Mouse (Mus musculus): ENCODE data around the gene Rell1. TPM values are rescaled to one million over a fixed set of nuclear protein-coding genes. Genes with fewer than 3 reads are reported as not detected.
A peak's percentile ranks its signal among the peaks of the same experiment; 100 is the strongest.

Gene Rell1
- polyA plus RNA-seq (2015; fragmentation: Nextera tagmentation; extraction: Ambion mirVana): 28.2 and 29.3 TPM in 2 replicates

DNA sequence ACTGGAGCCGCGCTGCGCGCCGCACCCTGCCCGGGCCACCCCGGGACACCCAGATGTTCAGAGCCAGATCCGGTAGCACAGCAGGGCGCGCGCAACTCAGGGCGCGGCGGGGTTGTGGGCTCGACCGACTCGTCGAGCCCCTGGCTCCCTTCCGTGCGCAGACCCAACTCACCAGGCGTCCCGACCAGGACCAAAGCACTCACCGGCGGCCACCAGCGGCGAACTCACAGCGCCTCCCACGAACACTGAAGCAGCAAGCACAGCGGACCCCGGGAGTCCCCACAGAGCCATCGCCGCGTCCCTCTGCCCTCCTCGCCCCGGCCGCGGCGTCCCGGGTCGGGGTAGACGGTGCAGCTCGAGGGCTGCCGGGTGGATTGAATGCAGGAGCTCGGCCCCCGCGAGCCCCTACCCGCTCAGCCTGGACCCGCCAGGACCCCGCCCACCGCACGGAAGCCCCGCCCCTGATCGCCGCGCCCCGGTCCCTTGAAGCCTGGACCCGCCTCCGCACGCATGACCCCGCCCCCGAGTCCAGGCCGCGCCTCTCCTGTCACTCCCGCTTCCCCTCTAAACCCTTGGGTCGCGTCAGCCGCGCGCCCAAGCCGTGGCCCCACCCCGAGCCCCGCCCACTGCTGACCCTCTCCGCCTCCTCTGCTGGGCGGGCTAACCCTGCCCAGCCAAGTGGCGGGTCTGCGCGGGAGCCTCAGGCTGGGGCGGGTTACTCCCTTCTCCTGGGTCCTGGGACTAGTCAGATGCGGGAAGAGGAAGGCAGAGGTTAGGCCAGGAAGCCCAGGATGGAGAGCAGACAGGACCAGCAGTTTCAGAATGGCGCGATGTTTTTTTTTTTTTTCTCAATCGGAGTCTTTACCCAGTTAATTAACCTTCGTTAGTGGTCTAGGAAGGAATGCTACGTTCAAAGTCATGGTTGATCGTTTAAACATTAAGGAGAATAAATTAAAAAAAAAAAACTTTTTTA is at the start of gene Rell1:
TSS of gene Rell1 (minus strand) at position 455 of the 973 bp plus-strand sequence.
- H3K36me3 ChIP-seq: no peaks in the 10 kb centered on the region
- H3K9me3 ChIP-seq: no peaks in the 10 kb centered on the region
- peak; percentile 96 for ATAC-seq (ENCODE audit: borderline replicate concordance, extremely low read depth, low FRiP score, low TSS enrichment)
- H3K9ac ChIP-seq: peak within 1 kb of the TSS; percentile 84
- H3K4me3 ChIP-seq: peak within 1 kb of the TSS; percentile 75
- peak within 1 kb of the TSS; percentile 81 for H3K27ac ChIP-seq
- H3K27me3 ChIP-seq: no peaks in the 10 kb centered on the region
- under 1% methylated on average over 85 of the region's 85 CpGs for WGBS
- peaks cover 38% of the 10 kb centered on the region for H3K4me1 ChIP-seq
- peak within 1 kb of the TSS; percentile 65 for H3K4me2 ChIP-seq

DNA sequence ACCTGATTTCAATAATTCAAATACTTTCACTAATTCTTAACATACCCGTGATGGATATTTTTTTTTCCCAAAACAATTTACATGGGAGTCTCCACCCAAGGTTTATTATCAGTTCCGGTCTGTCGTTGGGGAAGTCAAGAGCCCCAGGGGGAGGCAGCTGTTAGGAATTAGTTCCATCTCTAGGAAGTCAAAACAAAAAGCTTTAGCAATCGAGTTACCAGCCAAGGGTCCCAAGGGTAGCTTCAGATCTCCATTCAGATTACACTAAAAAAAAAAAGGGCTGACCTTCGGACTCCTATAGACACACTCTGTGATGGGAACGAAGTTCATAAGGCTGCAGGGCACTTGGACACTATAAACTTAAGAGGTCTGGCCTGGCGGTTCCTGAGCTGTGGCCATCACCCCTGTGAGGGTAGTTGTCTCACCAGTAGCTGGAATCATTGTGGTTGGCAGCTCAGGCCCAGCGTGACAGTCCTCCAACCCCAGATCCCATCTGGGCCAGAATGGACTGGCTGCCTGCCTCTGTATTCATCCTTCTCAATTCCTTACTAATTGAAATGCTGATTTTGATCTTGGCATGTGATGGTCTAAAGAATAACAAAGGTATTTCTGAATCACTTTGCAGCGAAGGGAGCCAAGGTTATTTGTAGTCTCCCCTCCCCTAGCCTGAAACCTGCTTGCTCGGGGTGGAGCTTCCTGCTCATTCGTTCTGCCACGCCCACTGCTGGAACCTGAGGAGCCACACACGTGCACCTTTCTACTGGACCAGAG is 44.1 kb upstream of the Rell1 start:
- no peaks in the 10 kb centered on the region for H3K27me3 ChIP-seq
- WGBS: 88% methylated on average over 13 of the region's 13 CpGs
- no peak for ATAC-seq (ENCODE audit: borderline replicate concordance, extremely low read depth, low FRiP score, low TSS enrichment)
- no peaks in the 10 kb centered on the region for H3K9me3 ChIP-seq
- H3K4me3 ChIP-seq: no peak overlapping the region
- H3K4me2 ChIP-seq: no peak overlapping the region
- H3K27ac ChIP-seq: no peak overlapping the region
- H3K4me1 ChIP-seq: no peaks in the 10 kb centered on the region
- H3K9ac ChIP-seq: no peak overlapping the region
- no peaks in the 10 kb centered on the region for H3K36me3 ChIP-seq

DNA sequence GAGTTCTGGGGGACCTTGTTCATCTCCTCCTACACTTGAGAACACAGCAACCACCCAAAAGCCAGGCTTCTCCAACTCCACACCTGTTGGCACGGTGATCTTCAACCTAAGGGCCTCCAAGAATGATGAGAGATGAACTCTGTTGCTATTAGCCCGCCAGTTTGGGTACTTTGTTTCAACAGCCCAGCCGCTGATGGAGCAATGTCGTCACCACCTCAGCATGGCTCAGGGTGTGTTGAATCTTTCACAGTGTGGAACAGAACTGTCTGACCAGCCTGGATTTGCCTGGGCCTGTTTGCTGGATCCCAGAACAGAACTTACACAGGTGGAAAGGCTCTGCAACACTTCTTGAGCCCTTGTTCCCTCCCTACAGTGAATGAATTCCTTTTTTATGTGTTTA is 37.9 kb upstream of the Rell1 start:
- Histone ChIP-seq H3K9ac (no peak overlapping the region), H3K4me1 (no peaks in the 10 kb centered on the region), H3K36me3 (no peaks in the 10 kb centered on the region), H3K27ac (no peak overlapping the region), H3K9me3 (no peaks in the 10 kb centered on the region), H3K4me3 (no peak overlapping the region), H3K4me2 (no peak overlapping the region), H3K27me3 (no peaks in the 10 kb centered on the region)
- no peak for ATAC-seq (ENCODE audit: borderline replicate concordance, extremely low read depth, low FRiP score, low TSS enrichment)
- 55% methylated on average over 4 of the region's 4 CpGs for WGBS

DNA sequence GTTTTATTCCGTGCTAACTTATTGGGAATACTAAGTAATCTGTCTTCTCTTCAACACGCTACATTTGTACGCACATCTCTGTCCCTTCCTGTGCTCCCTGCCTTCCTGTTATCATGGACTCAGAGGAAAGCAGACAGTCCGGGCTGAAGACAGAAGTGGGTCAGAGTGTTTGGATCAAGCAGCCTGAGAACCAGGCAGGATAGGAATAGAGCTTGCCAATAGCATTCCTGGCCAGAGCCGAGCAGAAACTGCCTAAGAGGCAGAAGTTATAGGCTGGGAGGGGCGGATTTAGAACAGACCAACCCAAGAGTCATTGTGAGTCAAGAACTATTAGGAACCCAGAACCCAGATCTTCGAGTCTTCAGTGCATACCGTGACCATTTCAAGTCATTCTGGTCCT is 34.6 kb upstream of the Rell1 start:
- Histone ChIP-seq H3K9me3 (no peaks in the 10 kb centered on the region), H3K4me2 (no peak overlapping the region), H3K27me3 (no peaks in the 10 kb centered on the region), H3K36me3 (no peaks in the 10 kb centered on the region), H3K4me1 (no peaks in the 10 kb centered on the region), H3K9ac (no peak overlapping the region), H3K27ac (no peak overlapping the region), H3K4me3 (no peak overlapping the region)
- ATAC-seq (ENCODE audit: borderline replicate concordance, extremely low read depth, low FRiP score, low TSS enrichment): no peak
- 86% methylated on average over 8 of the region's 8 CpGs for WGBS

GRCm38 (mm10) chr5:63993865-63994264 is 25.2 kb upstream of the Rell1 start:
- H3K9ac ChIP-seq: no peak overlapping the region
- H3K27me3 ChIP-seq: no peaks in the 10 kb centered on the region
- WGBS: 64% methylated on average over 3 of the region's 3 CpGs
- no peaks in the 10 kb centered on the region for H3K4me1 ChIP-seq
- H3K9me3 ChIP-seq: no peaks in the 10 kb centered on the region
- ATAC-seq (ENCODE audit: borderline replicate concordance, extremely low read depth, low FRiP score, low TSS enrichment): no peak
- no peak overlapping the region for H3K27ac ChIP-seq
- H3K4me2 ChIP-seq: no peak overlapping the region
- H3K4me3 ChIP-seq: no peak overlapping the region
- H3K36me3 ChIP-seq: no peaks in the 10 kb centered on the region

- no peak overlapping the region for H3K27ac ChIP-seq
- ATAC-seq (ENCODE audit: borderline replicate concordance, extremely low read depth, low FRiP score, low TSS enrichment): no peak
- no peak overlapping the region for H3K9ac ChIP-seq
- H3K4me3 ChIP-seq: no peak overlapping the region
- H3K4me1 ChIP-seq: no peaks in the 10 kb centered on the region
- 80% methylated on average over 3 of the region's 3 CpGs for WGBS
- no peaks in the 10 kb centered on the region for H3K36me3 ChIP-seq
- H3K4me2 ChIP-seq: no peak overlapping the region
- no peaks in the 10 kb centered on the region for H3K9me3 ChIP-seq
- no peaks in the 10 kb centered on the region for H3K27me3 ChIP-seq
These were observed 22.0 kb upstream of the Rell1 start for GRCm38 (mm10) chr5:63990675-63991074.

DNA sequence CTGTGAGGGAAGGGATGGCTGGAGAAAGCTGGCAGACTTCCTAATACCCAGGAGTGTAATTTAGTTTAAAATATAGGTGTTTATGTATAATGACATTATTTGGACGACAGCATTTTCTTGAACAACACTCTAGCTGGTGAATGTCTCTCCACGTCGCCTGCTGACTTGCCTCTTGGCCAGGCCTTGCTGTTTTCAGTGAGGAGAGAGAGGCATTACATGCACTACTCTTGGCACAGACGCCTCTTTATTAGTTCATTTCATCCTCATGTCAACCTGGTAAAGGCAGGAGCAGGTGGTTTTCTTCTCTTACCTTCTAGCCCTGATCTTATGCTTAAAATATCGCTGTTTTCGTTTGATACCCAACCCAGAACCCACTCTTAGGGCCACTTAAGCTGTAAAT is 17.6 kb upstream of the Rell1 start:
- no peak for ATAC-seq (ENCODE audit: borderline replicate concordance, extremely low read depth, low FRiP score, low TSS enrichment)
- Histone ChIP-seq H3K27ac (no peak overlapping the region), H3K36me3 (no peaks in the 10 kb centered on the region), H3K27me3 (no peaks in the 10 kb centered on the region), H3K4me1 (0 out of 2 replicates have a peak, but pooled peaks cover 3% of the 10 kb centered on the region), H3K4me2 (no peak overlapping the region), H3K9me3 (no peaks in the 10 kb centered on the region), H3K9ac (no peak overlapping the region), H3K4me3 (no peak overlapping the region)
- 73% methylated on average over 6 of the region's 6 CpGs for WGBS

GRCm38 (mm10) chr5:63982296-63982695 is 13.6 kb upstream of the Rell1 start:
- 0 out of 2 replicates have a peak, but pooled peaks cover 3% of the 10 kb centered on the region for H3K4me1 ChIP-seq
- no peaks in the 10 kb centered on the region for H3K9me3 ChIP-seq
- H3K4me3 ChIP-seq: no peak overlapping the region
- no peak for ATAC-seq (ENCODE audit: borderline replicate concordance, extremely low read depth, low FRiP score, low TSS enrichment)
- no peaks in the 10 kb centered on the region for H3K36me3 ChIP-seq
- 24% methylated on average over 11 of the region's 11 CpGs for WGBS
- H3K4me2 ChIP-seq: no peak overlapping the region
- no peak overlapping the region for H3K27ac ChIP-seq
- H3K9ac ChIP-seq: no peak overlapping the region
- H3K27me3 ChIP-seq: no peaks in the 10 kb centered on the region

GRCm38 (mm10) chr5:63970991-63971390 is 2.3 kb upstream of the Rell1 start:
- no peak for ATAC-seq (ENCODE audit: borderline replicate concordance, extremely low read depth, low FRiP score, low TSS enrichment)
- Histone ChIP-seq H3K4me1 (peaks cover 38% of the 10 kb centered on the region), H3K9me3 (no peaks in the 10 kb centered on the region), H3K4me3 (no peak overlapping the region), H3K9ac (no peak overlapping the region), H3K27ac (no peak overlapping the region), H3K36me3 (no peaks in the 10 kb centered on the region), H3K4me2 (no peak overlapping the region), H3K27me3 (no peaks in the 10 kb centered on the region)
- WGBS: 70% methylated on average over 2 of the region's 2 CpGs

DNA sequence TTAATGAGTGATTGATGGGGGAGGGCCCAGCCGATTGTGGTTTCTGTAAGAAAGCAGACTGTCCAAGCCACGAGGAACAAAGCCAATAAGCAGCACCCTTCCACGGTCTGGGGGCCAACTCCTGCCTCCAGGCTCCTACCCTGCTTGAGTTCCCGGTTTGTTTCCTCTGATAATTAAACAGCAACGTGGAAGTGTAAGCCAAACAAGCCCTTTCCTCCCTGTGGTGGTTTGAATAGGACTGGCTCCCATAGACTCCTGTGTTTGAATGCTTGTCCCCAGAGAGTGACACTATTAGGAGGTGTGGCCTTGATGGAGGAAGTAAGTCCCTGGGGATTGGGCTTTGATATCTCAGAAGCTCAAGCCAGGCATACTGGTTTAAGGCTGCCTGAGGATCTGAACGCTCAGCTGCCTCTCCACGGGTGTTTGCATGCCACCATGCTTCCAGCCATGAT is 1.6 kb upstream of the Rell1 start:
- WGBS: 15% methylated on average over 7 of the region's 7 CpGs
- H3K4me2 ChIP-seq: 0 out of 2 replicates have a peak overlapping the region, but pooled peaks have one; percentile 65
- no peaks in the 10 kb centered on the region for H3K27me3 ChIP-seq
- H3K4me1 ChIP-seq: peaks cover 40% of the 10 kb centered on the region
- H3K27ac ChIP-seq: peak overlapping the region; percentile 76
- H3K9ac ChIP-seq: no peak overlapping the region
- H3K9me3 ChIP-seq: no peaks in the 10 kb centered on the region
- ATAC-seq (ENCODE audit: borderline replicate concordance, extremely low read depth, low FRiP score, low TSS enrichment): no peak
- H3K4me3 ChIP-seq: no peak overlapping the region
- no peaks in the 10 kb centered on the region for H3K36me3 ChIP-seq

- H3K9me3 ChIP-seq: no peaks in the 10 kb centered on the region
- H3K4me2 ChIP-seq: peak overlapping the region; percentile 65
- H3K27me3 ChIP-seq: no peaks in the 10 kb centered on the region
- ATAC-seq (ENCODE audit: borderline replicate concordance, extremely low read depth, low FRiP score, low TSS enrichment): no peak
- no peaks in the 10 kb centered on the region for H3K36me3 ChIP-seq
- peak overlapping the region; percentile 76 for H3K27ac ChIP-seq
- peak overlapping the region; percentile 75 for H3K4me3 ChIP-seq
- H3K9ac ChIP-seq: no peak overlapping the region
- H3K4me1 ChIP-seq: peaks cover 37% of the 10 kb centered on the region
- 17% methylated on average over 5 of the region's 5 CpGs for WGBS
These were observed 897 bp upstream of the Rell1 start for GRCm38 (mm10) chr5:63969476-63970112.

Data from lung, embryonic 15.5 days (tissue).